Mouse (Mus musculus) embryonic fibroblast, embryonic 13.5 days (primary cell): ENCODE results near the gene Tmem171.

Experiments
- CTCF ChIP-seq: IDR thresholded peaks from 2 replicates; pipeline ENCODE4 v1.5.1; 2011; ENCODE audit warnings: mild to moderate bottlenecking, control low read depth, low read length, moderate library complexity, borderline replicate concordance; ENCODE audit not compliant: insufficient read depth
- POLR2A ChIP-seq: IDR thresholded peaks from 2 replicates; pipeline ENCODE4 v1.6.1; 2011; ENCODE audit warnings: low read depth, mild to moderate bottlenecking, control low read depth, low read length, moderate library complexity

DNA sequence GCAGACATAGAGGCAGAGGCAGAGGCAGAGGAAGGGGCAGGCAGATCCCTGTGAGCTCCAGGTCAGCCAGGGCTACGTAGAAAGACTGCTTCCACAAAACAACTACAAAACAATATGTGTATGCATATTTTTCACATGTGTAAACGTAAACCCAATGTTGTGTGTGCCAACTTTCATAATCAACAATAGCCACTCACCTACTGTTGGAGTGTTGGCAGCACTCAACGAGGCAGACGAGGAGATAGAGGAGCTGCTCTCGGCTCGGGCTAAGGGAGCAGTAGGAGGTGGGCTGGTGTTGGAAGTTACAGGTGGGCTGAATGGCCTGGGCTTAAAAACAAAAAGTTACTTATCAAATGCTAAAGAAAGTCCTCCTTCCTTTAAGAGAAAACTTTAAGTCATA lies 48.6 kb upstream of the Tmem171 start:
- no peak for TF ChIP-seq CTCF
- no peak for TF ChIP-seq POLR2A
